Mouse (Mus musculus) gastrocnemius, postnatal 10 days (tissue): ENCODE measurements around the gene Xrcc1. TPM values are rescaled to one million over a fixed set of nuclear protein-coding genes. Genes with fewer than 3 reads are reported as not detected.
"Not testable (repeated sequence)": the region's sequence is repeated elsewhere in the genome, so short reads cannot be mapped to it uniquely, and the experiment has no call there.

Source experiments
- DNase-seq: peaks from one replicate; pipeline ENCODE4 v3.0.0; 2021; ENCODE audit warnings: mixed read lengths
- total RNA-seq, 2 experiments: library from RNA; stranded (reverse); gene quantifications; 2 replicates each; pipeline ENCODE4 v1.2.3; 2021

Xrcc1 gene
- total RNA-seq, 2 experiments from 2014 or later = 22.5 to 26.3 TPM

DNA sequence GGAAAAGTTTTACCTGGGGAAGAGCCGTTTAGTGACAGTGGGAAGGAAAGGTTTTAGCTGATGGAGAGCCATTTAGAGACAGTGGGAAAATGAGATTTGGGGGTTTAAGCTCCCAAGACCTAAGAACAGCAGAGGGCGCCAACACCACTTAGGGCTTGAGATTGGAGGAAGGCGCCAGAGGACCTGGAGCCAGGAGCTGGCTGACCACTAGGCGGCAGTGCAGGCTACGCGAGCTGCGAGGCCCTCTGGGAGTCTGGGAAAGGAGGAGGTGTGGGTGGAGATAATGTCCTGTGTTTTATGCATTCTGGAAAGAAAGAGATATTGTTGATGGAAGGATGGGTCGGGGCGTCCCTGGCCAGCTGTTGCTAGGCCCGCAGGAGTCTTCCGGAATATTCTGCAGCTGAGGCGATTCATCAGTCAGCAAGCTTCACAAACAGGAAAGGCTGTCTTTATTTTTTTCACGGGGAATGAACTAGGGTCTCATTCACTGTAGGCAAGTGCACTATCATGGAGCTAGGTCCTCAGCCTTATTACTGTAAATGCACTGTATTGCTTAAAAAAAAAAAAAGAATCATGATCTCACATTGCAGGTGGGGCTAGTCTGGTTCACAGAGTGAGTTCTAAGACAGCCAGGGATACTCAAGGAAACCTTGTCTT, 55.0 kb downstream of the Xrcc1 start:
- DNase-seq = peak; percentile 99

DNA sequence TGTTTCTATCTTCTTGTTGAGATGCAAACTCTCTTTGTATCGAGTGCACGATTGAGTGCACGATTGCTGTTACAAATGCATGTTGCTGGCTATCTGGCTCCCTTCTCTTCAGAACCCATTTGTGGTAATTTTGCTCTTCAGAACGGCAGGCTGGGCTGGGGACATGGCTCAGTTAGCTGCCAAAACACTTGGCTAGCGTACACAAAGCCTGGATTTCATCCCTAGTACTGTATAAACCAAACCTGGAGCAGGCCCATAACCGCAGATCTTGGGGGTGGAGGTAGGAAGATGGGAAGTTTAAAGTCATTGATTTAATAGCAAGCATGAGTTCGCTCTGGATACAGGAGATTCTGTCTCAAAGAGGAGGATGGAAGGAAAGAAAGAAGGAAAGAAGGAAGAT, 59.5 kb downstream of the Xrcc1 start:
- no peak for DNase-seq

DNA sequence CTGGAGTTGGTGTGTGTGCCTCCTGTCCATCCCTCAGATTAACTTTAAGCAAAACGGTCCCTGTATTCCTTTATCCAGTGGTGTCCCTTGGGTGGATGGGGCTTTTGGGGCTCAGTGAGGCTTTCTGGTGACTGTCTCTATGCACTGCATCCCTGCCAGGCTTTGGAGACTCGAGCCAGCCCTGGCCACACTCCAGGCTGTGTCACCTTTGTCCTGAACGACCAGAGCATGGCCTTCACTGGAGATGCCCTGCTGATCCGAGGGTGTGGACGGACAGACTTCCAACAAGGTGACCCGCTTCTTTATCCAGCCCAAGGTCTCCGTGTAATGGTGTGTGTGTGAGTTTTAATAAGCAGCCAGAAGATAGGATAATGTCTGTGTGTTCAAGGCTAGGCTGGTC, 60.0 kb downstream of the Xrcc1 start:
- DNase-seq = no peak

DNA sequence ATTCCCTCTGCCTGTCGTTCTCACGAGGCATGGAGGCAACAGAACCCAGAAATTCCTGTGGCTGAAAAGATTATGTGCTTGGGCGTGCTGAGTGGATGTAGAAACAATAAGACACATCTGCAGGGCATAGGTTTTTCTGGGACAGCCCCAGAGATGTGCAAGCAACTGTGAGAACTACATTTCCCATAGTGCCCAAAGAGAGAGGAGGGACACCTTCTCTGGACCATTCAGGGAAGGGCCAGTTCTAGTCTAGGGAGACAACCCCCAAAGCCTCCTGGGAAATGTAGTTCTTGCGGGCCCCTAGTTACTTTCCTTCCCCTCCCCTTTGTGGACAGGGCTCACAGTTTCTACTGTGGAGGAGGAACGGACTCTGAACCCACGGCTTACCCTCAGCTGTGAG, 61.9 kb downstream of the Xrcc1 start:
- peak; percentile 34 for DNase-seq

DNA sequence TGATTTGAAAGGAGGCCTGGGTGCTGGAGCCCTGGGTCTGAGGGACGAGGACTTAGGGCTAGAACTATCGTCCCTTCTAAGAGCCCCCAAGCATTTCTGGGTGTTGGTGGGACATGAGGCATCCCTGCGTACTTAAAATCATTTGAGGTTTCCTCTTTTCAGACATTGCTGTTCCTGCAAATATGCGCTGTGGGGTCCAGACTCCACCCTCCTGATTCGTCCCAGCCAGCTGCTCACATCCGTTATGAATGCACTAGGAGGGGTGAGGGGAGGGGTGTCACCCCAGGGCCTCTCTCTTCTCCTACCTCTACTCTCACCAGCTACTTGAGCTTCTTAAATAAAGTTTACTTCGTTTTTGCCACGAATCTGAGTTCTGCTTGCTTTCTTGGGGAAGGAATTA, 62.5 kb downstream of the Xrcc1 start:
- no peak for DNase-seq

DNA sequence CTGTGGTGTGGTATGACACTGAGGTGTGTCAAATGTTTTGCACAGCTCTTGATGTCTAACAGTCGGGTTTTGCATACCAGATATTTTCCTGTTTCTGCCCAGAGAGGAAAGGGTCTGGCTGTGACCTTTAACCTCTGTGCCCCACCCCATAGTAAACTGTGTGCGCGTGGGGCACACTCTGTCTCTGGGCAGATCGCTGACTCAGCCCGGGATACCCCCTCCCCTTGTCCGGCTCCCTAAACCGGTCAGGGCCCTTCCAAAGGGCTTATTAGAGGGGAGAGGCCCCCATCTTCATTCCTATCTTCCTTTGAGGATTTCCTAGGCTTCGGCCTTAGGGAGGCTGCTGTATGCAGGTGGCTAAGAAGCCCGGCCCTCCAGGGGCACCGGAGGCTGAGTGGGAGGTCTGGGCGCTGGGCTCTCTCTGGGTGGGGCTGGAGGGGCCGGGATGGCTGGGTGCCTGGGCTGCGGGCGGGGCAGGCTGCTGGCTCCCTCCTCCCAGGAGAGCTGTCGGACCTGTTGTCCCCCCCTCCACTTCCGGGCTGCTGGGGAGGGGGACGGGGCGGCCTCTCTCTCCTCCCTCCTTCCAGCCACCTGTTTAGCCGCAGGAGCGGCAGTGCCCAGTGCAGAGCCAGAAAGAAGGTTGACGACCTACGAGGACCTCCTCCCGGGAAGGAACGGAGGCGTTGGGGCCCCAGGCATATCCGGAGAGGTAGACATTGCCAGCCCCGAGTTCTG, 64.2 kb downstream of the Xrcc1 start, which contains the start of gene Phldb3:
TSS of gene Phldb3 (plus strand) at position 620 of the 735 bp plus-strand sequence.
- DNase-seq = no peak

DNA sequence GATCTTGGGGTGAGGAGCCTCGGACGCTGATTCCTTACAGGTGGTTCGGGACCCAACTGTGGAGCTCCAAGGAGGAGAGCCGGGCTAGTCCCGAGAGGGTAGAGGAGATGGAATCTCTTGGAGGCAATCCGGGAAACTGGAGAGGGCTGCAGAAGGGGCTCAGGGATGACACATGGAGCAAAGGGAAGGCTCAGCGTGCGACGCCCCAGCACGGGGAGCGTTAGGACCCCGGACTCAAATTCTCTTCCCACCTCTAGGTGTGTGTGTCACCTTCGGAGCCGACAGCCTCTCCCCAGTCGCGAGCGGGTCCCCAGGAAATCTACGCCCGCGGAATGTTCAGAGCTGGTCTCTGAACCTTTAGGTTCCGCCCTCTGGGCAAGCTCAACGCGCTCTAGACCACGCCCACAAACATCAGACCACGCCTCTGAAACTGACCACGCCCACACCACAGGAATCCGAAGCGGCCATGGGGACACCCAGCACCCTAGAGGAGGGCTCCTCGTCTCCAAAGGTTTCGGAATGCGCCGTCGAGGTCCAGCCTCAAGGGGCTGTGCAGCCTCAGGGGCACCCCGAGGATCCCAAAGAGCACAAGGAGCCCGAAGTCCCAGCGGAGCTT, 64.9 kb downstream of the Xrcc1 start:
- DNase-seq = peak; percentile 84

DNA sequence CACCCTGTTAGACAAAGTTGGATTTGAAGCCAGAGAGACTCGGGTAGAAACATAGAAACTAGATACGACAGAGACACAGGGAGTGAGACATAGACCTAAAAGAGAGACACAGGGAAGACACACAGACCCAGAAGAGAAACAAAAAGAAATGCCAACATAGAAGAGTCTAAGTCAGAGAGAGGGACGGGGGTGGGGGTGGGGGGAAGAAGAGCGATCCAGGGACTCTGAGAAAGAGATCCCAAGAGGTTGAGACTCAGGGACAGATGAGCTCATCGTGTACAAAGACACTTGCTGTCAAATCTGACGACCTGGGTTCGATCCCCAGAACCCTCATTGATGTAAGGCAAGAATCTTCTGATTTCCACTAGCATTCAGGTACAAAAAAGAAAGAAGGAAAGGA, 65.6 kb downstream of the Xrcc1 start:
- no peak for DNase-seq

DNA sequence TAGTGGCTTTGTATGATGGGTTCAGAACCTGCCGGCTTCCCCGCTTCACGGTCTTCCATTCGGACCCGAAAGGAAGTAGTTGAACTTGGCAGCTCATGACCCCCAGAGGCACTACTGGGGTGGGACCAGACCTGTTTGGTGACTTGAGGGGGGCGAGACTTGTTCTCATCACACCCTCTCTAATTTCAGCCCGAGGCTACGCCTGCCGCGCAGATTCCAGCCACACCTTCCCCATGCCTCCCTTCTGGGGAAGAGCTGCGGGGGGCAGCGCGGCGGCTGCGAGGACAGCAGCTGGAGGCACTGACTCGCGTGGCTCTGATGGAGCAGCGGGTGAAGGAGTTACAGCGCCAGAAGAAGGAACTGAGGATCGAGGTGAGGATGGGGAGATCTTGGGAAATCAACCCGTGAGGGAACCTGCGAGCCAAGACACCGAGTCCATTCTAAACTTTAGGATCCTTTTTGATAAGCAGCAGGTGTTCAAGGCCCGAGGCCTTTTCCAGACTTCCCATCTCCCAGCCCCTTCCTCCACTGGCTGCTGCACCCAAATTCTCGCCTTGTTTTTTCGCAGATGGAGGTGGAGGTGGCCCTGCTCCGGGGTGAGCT, 66.3 kb downstream of the Xrcc1 start:
- no peak for DNase-seq

DNA sequence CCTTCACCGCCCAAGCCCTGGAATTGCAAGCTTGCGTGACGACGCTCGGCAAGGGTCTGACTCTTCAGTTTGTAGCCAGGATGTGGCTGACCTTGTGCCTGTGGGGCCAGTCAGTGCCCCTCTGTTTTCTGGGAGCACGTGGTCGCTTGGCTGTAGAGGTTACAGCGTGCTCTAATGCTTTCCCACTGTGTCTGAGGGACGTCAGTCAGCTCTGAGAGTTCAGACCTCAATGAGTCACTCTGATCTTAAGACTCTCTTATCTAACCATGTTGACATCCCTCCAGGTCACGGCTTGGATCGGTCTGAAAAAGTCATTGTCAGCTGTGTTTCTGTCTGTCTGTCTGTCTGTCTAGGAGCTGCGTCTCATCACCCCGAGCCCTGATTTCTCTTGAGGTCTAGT, 68.7 kb downstream of the Xrcc1 start:
- no peak for DNase-seq

DNA sequence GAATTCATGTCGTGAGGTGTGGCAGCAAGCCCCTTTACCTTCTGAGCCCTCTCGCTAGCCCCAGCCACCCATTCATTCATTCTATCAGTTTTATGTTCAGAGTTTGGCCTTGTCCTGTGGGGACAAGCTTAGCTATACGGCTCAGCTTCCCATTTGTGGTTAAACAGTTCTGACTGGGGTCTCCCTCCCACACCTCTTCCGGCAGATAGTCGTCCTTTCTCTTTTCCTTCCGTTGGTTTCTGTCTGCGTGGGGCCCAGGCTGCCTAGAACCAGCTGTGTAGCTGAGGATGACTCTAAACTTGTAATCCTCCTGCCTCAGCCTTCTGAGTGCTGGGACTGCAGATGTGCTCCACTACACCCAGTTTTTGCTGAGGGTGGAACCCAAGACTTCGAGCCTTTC, 71.7 kb downstream of the Xrcc1 start:
- DNase-seq = no peak

DNA sequence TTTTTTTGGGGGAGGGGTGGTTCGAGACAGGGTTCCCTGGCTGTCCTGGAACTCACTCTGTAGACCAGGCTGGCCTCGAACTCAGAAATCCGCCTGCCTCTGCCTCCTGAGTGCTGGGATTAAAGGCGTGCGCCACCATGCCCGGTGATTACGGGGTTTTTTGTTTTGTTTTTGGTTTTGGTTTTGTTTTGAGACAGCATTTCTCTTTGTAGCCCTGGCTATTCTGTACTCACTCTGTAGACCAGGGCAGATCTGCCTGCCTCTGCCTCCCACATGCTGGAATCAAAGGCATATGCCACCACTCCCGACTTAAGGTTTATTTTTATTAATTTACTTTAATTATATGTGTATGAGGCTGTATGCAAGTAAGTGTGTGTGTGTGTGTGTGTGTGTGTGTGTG, 72.3 kb downstream of the Xrcc1 start:
- not testable (repeated sequence) for DNase-seq

DNA sequence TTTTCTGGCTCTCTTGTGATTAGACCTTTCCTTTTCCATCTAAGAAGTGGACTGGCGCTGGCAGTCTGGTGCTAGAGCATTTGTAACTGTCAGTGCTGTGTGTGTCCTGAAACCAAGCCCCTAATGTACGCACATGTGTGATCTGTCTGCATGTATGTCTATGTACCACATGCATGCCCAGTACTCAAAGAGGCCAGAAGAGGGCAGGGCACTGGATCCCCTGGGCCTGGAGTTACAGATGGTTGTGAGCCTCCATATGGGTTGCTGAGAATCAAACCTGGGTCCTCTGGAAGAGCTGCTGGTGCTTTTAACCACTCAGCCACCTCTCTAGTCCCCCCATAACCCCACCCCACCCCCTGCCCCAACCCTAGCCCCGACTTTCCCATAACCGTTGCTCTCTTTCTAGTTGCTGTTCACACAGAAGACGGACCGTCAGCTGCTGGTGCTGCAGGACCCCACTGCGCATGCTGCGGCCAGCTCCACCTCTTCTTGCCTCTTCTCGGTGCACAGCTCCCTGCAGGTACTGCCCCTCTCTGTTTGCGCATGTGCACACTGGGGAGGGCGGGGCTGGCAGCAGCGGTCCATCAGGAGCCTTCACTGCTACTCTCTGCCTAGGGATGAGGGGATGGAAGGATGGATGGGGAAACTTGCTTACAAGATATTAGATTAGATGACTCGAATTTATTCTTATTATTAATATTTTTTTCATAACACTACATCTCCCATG, 73.7 kb downstream of the Xrcc1 start:
- no peak for DNase-seq

DNA sequence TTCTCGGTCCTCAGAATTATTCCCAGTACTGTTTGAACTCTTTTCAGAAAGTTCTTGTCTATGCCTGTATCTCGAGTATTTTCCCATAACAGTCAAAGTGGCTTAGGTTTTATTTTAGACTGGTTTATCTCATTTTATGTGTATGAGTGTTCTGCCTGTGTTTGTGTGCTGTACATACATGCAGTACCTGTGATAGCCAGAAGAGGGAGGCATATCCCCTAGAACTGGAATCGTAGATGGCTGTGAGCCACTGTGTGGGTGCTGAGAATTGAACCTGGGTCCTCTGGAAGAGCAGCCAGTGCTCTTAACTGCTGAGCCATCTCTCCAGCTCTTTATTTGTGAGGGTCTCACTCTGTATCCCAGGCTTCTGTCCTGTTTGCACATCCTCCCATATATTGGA, 75.1 kb downstream of the Xrcc1 start:
- DNase-seq = no peak

DNA sequence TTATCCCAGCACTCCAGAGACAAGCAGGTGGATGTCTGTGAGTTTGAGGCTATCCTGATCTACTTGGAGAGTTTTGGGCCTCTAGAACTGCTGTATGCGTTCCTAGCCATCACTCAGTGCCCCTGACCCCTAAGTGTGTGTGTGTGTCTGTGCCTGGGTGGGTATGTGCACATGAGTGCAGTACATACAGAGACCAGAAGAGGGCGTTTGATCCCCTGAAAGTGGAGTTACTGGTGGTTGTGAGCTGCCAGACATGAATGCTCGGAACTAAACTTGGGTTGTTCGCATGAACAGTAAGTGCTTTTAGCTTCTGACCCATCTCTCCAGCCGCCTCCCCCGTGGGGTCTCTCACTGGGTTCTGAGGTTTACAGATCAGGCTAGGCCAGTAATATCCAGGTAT, 76.9 kb downstream of the Xrcc1 start:
- DNase-seq = no peak

Other genes with a start within 250 kb of the Xrcc1 start
- 1 to 10 TPM; 4.2 to 5.6 TPM for gene Zfp61, start 245.1 kb upstream of the Xrcc1 start, total RNA-seq
- 1 to 10 TPM; 2.1 to 4.0 TPM for gene Zfp94, start 229.6 kb upstream of the Xrcc1 start, total RNA-seq
- not detected for gene Tescl, start 212.4 kb upstream of the Xrcc1 start, total RNA-seq
- gene Lypd5, start 197.1 kb upstream of the Xrcc1 start, total RNA-seq = not detected
- 1 to 10 TPM in 1 of 2 experiments, under 1 TPM in 1; 0.14 to 1.8 TPM for gene Kcnn4, start 176.0 kb upstream of the Xrcc1 start, total RNA-seq
- gene Smg9, start 146.7 kb upstream of the Xrcc1 start, total RNA-seq = 10 to 100 TPM; 15.4 to 17.1 TPM
- under 1 TPM in 1 of 2 experiments, not detected in 1; 0.21 TPM for gene Irgc1, start 94.0 kb upstream of the Xrcc1 start, total RNA-seq
- 1 to 10 TPM; 2.0 to 3.0 TPM for gene Plaur, start 83.8 kb upstream of the Xrcc1 start, total RNA-seq
- gene Cadm4, start 64.3 kb upstream of the Xrcc1 start, total RNA-seq = 10 to 100 TPM; 14.7 to 17.4 TPM
- gene Zfp428, start 39.3 kb upstream of the Xrcc1 start, total RNA-seq = 10 to 100 TPM; 11.4 to 11.6 TPM
- not detected for gene AC161166.1, start 33.8 kb upstream of the Xrcc1 start, total RNA-seq
- gene Irgq, start 15.6 kb upstream of the Xrcc1 start, total RNA-seq = 10 to 100 TPM; 12.8 to 15.3 TPM
- gene Pinlyp, start 171 bp upstream of the Xrcc1 start, total RNA-seq = not detected
- gene Ethe1, start 41.3 kb downstream of the Xrcc1 start, total RNA-seq = 10 to 100 TPM in 1 of 2 experiments, 1 to 10 TPM in 1; 9.4 to 10.0 TPM
- under 1 TPM; 0.59 to 0.95 TPM for gene Zfp575, start 41.4 kb downstream of the Xrcc1 start, total RNA-seq
- under 1 TPM; 0.77 to 0.80 TPM for gene Phldb3, start 64.5 kb downstream of the Xrcc1 start, total RNA-seq
- not detected for gene Lypd3, start 90.3 kb downstream of the Xrcc1 start, total RNA-seq
- not detected for gene Tex101, start 130.4 kb downstream of the Xrcc1 start, total RNA-seq
- not detected for gene BC049730, start 163.0 kb downstream of the Xrcc1 start, total RNA-seq
- not detected for gene Gm4763, start 180.6 kb downstream of the Xrcc1 start, total RNA-seq
- gene Cd177, start 214.0 kb downstream of the Xrcc1 start, total RNA-seq = under 1 TPM in 1 of 2 experiments, not detected in 1; 0.77 TPM
- gene Ceacam10, start 230.9 kb downstream of the Xrcc1 start, total RNA-seq = not detected